30 mouse cellular contexts compared by ENCODE assay signal in the genomic region with DNA sequence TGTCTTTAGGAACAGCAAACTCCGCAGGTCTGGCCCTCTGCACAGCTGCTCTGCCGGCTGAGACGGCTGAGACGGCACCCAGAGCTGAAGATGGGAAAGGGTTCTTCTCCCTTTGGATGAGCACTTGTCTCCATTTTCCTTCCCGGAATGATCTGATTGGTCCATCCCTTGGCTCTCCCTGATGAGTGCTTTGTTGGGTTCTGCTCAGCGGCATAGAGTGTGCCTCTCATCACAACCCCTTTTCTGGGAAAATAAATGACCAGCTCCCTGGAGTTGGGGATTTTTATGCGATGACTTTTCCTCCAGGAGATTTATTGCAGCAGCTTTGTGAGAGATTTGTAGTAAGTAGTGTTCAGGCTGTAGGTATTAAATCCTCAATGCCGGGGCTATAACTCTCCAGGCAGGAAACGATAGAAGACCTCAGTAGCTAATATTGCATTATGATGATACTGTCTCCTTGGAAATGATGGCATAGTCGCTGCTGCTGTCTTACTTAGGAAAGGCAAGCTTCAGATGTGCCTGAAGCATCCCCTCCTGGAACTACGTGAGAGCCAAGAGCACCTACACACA. TPM values are rescaled to one million over a fixed set of nuclear protein-coding genes. Genes with fewer than 3 reads are reported as not detected.
A peak's percentile ranks its signal among the peaks of the same experiment; 100 is the strongest.
DNase-seq lines count a peak whose midpoint lies in the region; ATAC-seq and TF ChIP-seq lines count a peak whose summit lies in the region.
"Had no signal": no experiment of that assay in that cellular context is flagged by ENCODE, and none has a peak within 500 bp of the region (broad histone marks: within the 10 kb centered on the region; RNA-seq: fewer than 3 reads in every experiment).

No protein-coding gene starts in this region.

- TF ChIP-seq CTCF in lung, embryonic 14.5 days (IDR thresholded peaks at IDR 0.05; ENCODE audit: low read depth), result no peak

- H3K27ac ChIP-seq in heart, embryonic 13.5 days (replicated peaks), result 0 out of 2 replicates have a peak overlapping the region, but pooled peaks have one; percentile 21
- H3K27ac ChIP-seq in lung, embryonic 14.5 days (ENCODE audit: low read depth), result 0 out of 2 replicates have a peak overlapping the region, but pooled peaks have one; percentile 4
- H3K27ac ChIP-seq in macrophage, result peak overlapping the region; percentile 39
- H3K27ac ChIP-seq: embryonic facial prominence, embryonic 10.5 days; embryonic facial prominence, embryonic 15.5 days; forebrain, embryonic 13.5 days; hindbrain, embryonic 10.5 days; hindbrain, embryonic 15.5 days; layer of hippocampus, adult 2 months; left cerebral cortex, adult 2 months; limb, embryonic 13.5 days; liver, embryonic 12.5 days; midbrain, embryonic 13.5 days; stomach, postnatal 0 days had no signal

- peaks cover 23% of the 10 kb centered on the region for H3K4me1 ChIP-seq in heart, embryonic 13.5 days
- H3K4me1 ChIP-seq in lung, embryonic 14.5 days (ENCODE audit: insufficient read depth), result no peaks in the 10 kb centered on the region
- H3K4me1 ChIP-seq: embryonic facial prominence, embryonic 10.5 days; embryonic facial prominence, embryonic 15.5 days; hindbrain, embryonic 10.5 days; liver, embryonic 12.5 days; midbrain, embryonic 13.5 days had no signal

- no peak overlapping the region for H3K9ac ChIP-seq in heart, embryonic 13.5 days
- no peak overlapping the region for H3K9ac ChIP-seq in lung, embryonic 14.5 days
- H3K9ac ChIP-seq: embryonic facial prominence, embryonic 15.5 days; forebrain, embryonic 13.5 days; hindbrain, embryonic 15.5 days; limb, embryonic 13.5 days; liver, embryonic 12.5 days; midbrain, embryonic 13.5 days had no signal

- intact Hi-C loops in left cerebral cortex, postnatal 36 days (cut with DNase I), result no loop called here

- no peak overlapping the region for H3K4me3 ChIP-seq in heart, embryonic 13.5 days
- no peak overlapping the region for H3K4me3 ChIP-seq in lung, embryonic 14.5 days (ENCODE audit: low read depth, low read length)
- no peak overlapping the region for H3K4me3 ChIP-seq in macrophage (ENCODE audit: inconsistent target)
- H3K4me3 ChIP-seq: embryonic facial prominence, embryonic 10.5 days; embryonic facial prominence, embryonic 15.5 days; forebrain, embryonic 13.5 days; hindbrain, embryonic 10.5 days; hindbrain, embryonic 15.5 days; layer of hippocampus, adult 2 months; left cerebral cortex, adult 2 months; limb, embryonic 13.5 days; liver, embryonic 12.5 days; megakaryocyte, embryonic 14.5 days; midbrain, embryonic 13.5 days had no signal

- WGBS in heart, embryonic 13.5 days, result 71% methylated on average over 11 of the region's 11 CpGs
- WGBS in lung, embryonic 14.5 days, result 64% methylated on average over 11 of the region's 11 CpGs
- WGBS in macrophage (ENCODE audit: missing documents), result 91% methylated on average over 11 of the region's 11 CpGs

- no peaks in the 10 kb centered on the region for H3K79me2 ChIP-seq in macrophage (ENCODE audit: inconsistent target)

- no peaks in the 10 kb centered on the region for H3K36me3 ChIP-seq in heart, embryonic 13.5 days
- H3K36me3 ChIP-seq in lung, embryonic 14.5 days (ENCODE audit: insufficient read depth), result no peaks in the 10 kb centered on the region
- H3K36me3 ChIP-seq in macrophage (ENCODE audit: inconsistent target), result no peaks in the 10 kb centered on the region
- H3K36me3 ChIP-seq: embryonic facial prominence, embryonic 10.5 days; embryonic facial prominence, embryonic 15.5 days; hindbrain, embryonic 10.5 days; hindbrain, embryonic 15.5 days; limb, embryonic 13.5 days; liver, embryonic 12.5 days; midbrain, embryonic 13.5 days had no signal

- no peak overlapping the region for H3K4me2 ChIP-seq in heart, embryonic 13.5 days
- H3K4me2 ChIP-seq in lung, embryonic 14.5 days, result no peak overlapping the region
- H3K4me2 ChIP-seq: embryonic facial prominence, embryonic 15.5 days; forebrain, embryonic 13.5 days; hindbrain, embryonic 15.5 days; limb, embryonic 13.5 days; liver, embryonic 12.5 days; midbrain, embryonic 13.5 days had no signal

- no peak for DNase-seq in heart, postnatal 4 days
- DNase-seq in lung, embryonic 14.5 days, result no peak
- no peak for DNase-seq in lung, postnatal 36 days
- no peak for DNase-seq in left cerebral cortex, postnatal 36 days (ENCODE audit: low spot score in 2 of 2)
- DNase-seq in cerebellum, adult 8-10 months, result no peak
- DNase-seq: adrenal gland, postnatal 25 days; cerebellum, adult 2 months; cerebellum, postnatal 25 days; gastrocnemius, postnatal 36 days; kidney, adult 11 months; kidney, postnatal 36 days; right cerebral cortex, postnatal 4 days; thymus, adult 2 months; thymus, postnatal 36 days had no signal

- ATAC-seq in heart, embryonic 13.5 days (ENCODE audit: extremely low read depth, insufficient number of reproducible peaks, low FRiP score, low TSS enrichment), result no peak
- no peak for ATAC-seq in lung, embryonic 14.5 days (ENCODE audit: insufficient read depth)
- ATAC-seq: CD4-positive, CD25-positive, alpha-beta regulatory T cell, adult 4 months; inflammation-experienced regulatory T-cells, adult 6 months; liver, embryonic 12.5 days; midbrain, embryonic 13.5 days had no signal

- H3K27me3 ChIP-seq in heart, embryonic 13.5 days (replicated peaks), result no peaks in the 10 kb centered on the region
- H3K27me3 ChIP-seq in lung, embryonic 14.5 days (ENCODE audit: insufficient read depth, low read length), result no peaks in the 10 kb centered on the region
- H3K27me3 ChIP-seq: embryonic facial prominence, embryonic 15.5 days; forebrain, embryonic 13.5 days; hindbrain, embryonic 15.5 days; limb, embryonic 13.5 days; liver, embryonic 12.5 days; megakaryocyte, embryonic 14.5 days; midbrain, embryonic 13.5 days had no signal

- no peaks in the 10 kb centered on the region for H3K9me3 ChIP-seq in heart, embryonic 13.5 days
- no peaks in the 10 kb centered on the region for H3K9me3 ChIP-seq in lung, embryonic 14.5 days (ENCODE audit: low read depth, low read length)
- H3K9me3 ChIP-seq: embryonic facial prominence, embryonic 10.5 days; embryonic facial prominence, embryonic 15.5 days; forebrain, embryonic 13.5 days; hindbrain, embryonic 10.5 days; hindbrain, embryonic 15.5 days; limb, embryonic 13.5 days; liver, embryonic 12.5 days; megakaryocyte, embryonic 14.5 days; midbrain, embryonic 13.5 days had no signal

RNA-seq across cellular contexts. Expression of a gene that starts 43.5 kb away (rescaled TPM):
- polyA plus RNA-seq in heart, embryonic 13.5 days (2015; fragmentation: Nextera tagmentation; extraction: Ambion mirVana), result 17.0 and 17.1 TPM in 2 replicates
- total RNA-seq in heart, postnatal 4 days (2021), result 10 to 100 TPM; 40.9 to 43.2 TPM
- 51.5 and 51.9 TPM in 2 replicates for polyA plus RNA-seq in lung, embryonic 14.5 days (2014; fragmentation: Nextera tagmentation; extraction: Ambion mirVana)
- 100 to 1,000 TPM in 8 of 26 experiments, 10 to 100 TPM in 18; 15.3 to 654 (median 28.1) TPM for total RNA-seq in macrophage (2018; cell fraction: chromatin; rRNA removed)
- 100 to 1,000 TPM in 2 of 26 experiments, 10 to 100 TPM in 24; 22.7 to 193 (median 36.7) TPM for total RNA-seq in macrophage (2018; cell fraction: cytosol; rRNA removed)
- total RNA-seq in macrophage (2018; cell fraction: nucleus; rRNA removed), result 100 to 1,000 TPM in 8 of 26 experiments, 10 to 100 TPM in 18; 24.3 to 545 (median 43.8) TPM
- polyA plus RNA-seq in macrophage (2018), result 32.2 to 42.5 TPM (median 33.2 TPM) in 3 replicates
- total RNA-seq in left cerebral cortex, postnatal 36 days (2021), result 10 to 100 TPM; 67.4 to 86.4 TPM
